Mouse (Mus musculus) small intestine, adult 2 months (tissue): Measurements from ENCODE around the gene Rap1a.

Experiments
- CTCF ChIP-seq: fragments of 200-500 bp; IDR thresholded peaks from 2 replicates; pipeline ENCODE4 v1.5.1; 2012; ENCODE audit warnings: low read depth, mild to moderate bottlenecking, control low read depth, inconsistent platforms, low read length, moderate library complexity, mixed read lengths; ENCODE audit not compliant: insufficient replicate concordance, insufficient read length; ENCODE audit errors: extremely low read depth
- POLR2A ChIP-seq: fragments of 200-500 bp; IDR thresholded peaks from 2 replicates; pipeline ENCODE4 v1.6.1; 2012; ENCODE audit warnings: low read depth, mild to moderate bottlenecking, control low read depth, inconsistent platforms, low read length, moderate library complexity

GRCm38 (mm10) chr3:105846294-105847069 is 45.3 kb upstream of the Rap1a start:
- TF ChIP-seq POLR2A (no peak), CTCF (no peak)
